Mouse (Mus musculus) retina, postnatal 1 day (tissue): ENCODE data around the gene Gm17521.
"Not testable (repeated sequence)": the region's sequence is repeated elsewhere in the genome, so short reads cannot be mapped to it uniquely, and the experiment has no call there.

Experiments used
- DNase-seq: peaks from one replicate; pipeline ENCODE4 v3.0.0-alpha.2; 2012

The Gm17521 gene

GRCm38 (mm10) chrX:123029569-123029968 is at the start of gene Gm17521:
Gene Gm17521 (minus strand): TSS chrX:123029669.
- DNase-seq, result not testable (repeated sequence)

DNA sequence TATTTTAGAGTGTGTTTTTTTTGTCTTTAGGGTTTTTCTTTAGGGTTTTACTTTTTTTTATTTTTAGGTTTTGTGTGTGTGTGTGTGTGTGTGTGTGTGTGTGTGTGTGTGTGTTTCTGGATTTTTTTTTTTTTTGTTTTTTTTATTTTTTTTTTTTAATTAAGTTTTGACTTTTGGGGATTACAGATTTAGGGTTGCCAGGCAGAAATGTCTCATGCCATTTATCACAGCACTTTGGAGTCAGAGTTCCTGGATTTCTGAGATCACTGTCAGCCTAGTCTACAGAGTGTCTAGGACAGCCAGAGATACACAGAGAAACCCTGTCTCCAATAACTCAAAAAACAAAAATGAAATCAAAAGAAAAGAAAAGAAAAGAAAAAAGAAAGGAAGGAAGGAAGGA is 14.5 kb upstream of the Gm17521 start:
- no peak for DNase-seq

DNA sequence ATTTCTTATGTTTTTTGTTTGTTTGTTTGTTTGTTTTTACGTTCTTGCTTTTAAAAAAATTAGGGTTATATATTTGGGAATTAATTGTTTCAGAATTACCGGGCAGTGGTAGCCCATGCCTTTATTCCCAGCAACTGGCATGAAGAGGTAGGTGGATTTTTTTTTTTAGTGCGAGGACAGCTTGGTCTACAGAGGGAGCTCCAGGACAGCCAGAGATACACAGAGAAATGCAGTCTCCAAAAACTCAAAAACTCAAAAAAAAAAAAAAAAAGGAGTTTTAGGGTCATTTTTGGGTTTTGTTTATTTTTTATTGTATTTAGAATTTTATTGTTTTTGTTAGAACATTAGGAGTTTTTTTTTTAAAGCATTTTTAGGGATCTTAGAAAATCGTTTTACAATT is 14.0 kb upstream of the Gm17521 start:
- no peak for DNase-seq
